Mouse (Mus musculus) hindbrain, embryonic 14.5 days (tissue): ENCODE results near the gene Mst1. TPM values are rescaled to one million over a fixed set of nuclear protein-coding genes. Genes with fewer than 3 reads are reported as not detected.

ENCODE experiments used
- ATAC-seq: fragments of 200-750 bp; cut with Nextera tagmentation; 2 replicates; pipeline ENCODE4 v1.8.0; 2017; ENCODE audit warnings: moderate number of reproducible peaks, mild to moderate bottlenecking, moderate TSS enrichment, moderate library complexity; ENCODE audit not compliant: low FRiP score
- DNase-seq: peaks from one replicate; pipeline ENCODE4 v3.0.0-alpha.2; 2015; ENCODE audit warnings: low spot score
- H3K27ac ChIP-seq: fragments of 300-500 bp; sonication (generic); 2 replicates; pipeline ENCODE4 v1.5.1; 2014; ENCODE audit warnings: mild to moderate bottlenecking, moderate library complexity
- H3K27me3 ChIP-seq: fragments of 300-500 bp; sonication (generic); 2 replicates; pipeline ENCODE4 v1.6.1; 2014; ENCODE audit warnings: mild to moderate bottlenecking, low read length, mixed read lengths; ENCODE audit not compliant: control insufficient read depth, insufficient read depth
- H3K36me3 ChIP-seq: fragments of 300-500 bp; sonication (generic); replicated peaks from 2 replicates; pipeline ENCODE4 v1.6.1; 2014; ENCODE audit not compliant: control insufficient read depth, insufficient read depth
- H3K4me1 ChIP-seq: fragments of 300-500 bp; sonication (generic); replicated peaks from 2 replicates; pipeline ENCODE4 v1.6.1; 2014; ENCODE audit warnings: antibody characterized with exemption, low read length, mixed read lengths; ENCODE audit not compliant: control insufficient read depth, insufficient read depth
- H3K4me2 ChIP-seq: fragments of 300-500 bp; sonication (generic); replicated peaks from 2 replicates; pipeline ENCODE4 v1.6.1; 2014; ENCODE audit warnings: mild to moderate bottlenecking, moderate library complexity
- H3K4me3 ChIP-seq: fragments of 300-500 bp; sonication (generic); replicated peaks from 2 replicates; pipeline ENCODE4 v1.5.1; 2014; ENCODE audit warnings: mild to moderate bottlenecking, low read length
- H3K9ac ChIP-seq: fragments of 300-500 bp; sonication (generic); 2 replicates; pipeline ENCODE4 v1.6.1; 2014
- H3K9me3 ChIP-seq: fragments of 300-500 bp; sonication (generic); 2 replicates; pipeline ENCODE4 v1.6.1; 2016; ENCODE audit warnings: low read length; ENCODE audit not compliant: control insufficient read depth
- WGBS: fragments of 180-500 bp; shearing (Covaris S2); extraction: QIAGEN DNeasy Blood & Tissue Kit; methylation state at CpG from one replicate; pipeline ENCODE4 v1.1.7; 2014; 5-methylcytosine and 5-hydroxymethylcytosine counted together
- polyA plus RNA-seq: library from polyadenylated mRNA; unstranded; fragments of >200 nt; fragmentation: Nextera tagmentation; extraction: Ambion mirVana; gene quantifications from 2 replicates; pipeline ENCODE4 v1.2.1, GENCODE M21; 2014

Gene Mst1
- polyA plus RNA-seq: not detected in 2 replicates

GRCm38 (mm10) chr9:108080168-108080567 lies at the start of gene Mst1:
Gene Mst1, plus strand, starts transcription at chr9:108080436.
- Histone ChIP-seq H3K4me2 (peak within 1 kb of the TSS; percentile 96), H3K36me3 (peaks cover 23% of the 10 kb centered on the region), H3K4me3 (peak within 1 kb of the TSS; percentile 84), H3K9me3 (no peaks in the 10 kb centered on the region), H3K27me3 (peaks cover 29% of the 10 kb centered on the region), H3K9ac (peak within 1 kb of the TSS; percentile 96), H3K27ac (no peak within 1 kb of the TSS), H3K4me1 (peaks cover 15% of the 10 kb centered on the region)
- WGBS: 80% methylated on average over 5 of the region's 5 CpGs
- no peak for ATAC-seq
- no peak for DNase-seq

- H3K27me3 ChIP-seq: no peaks in the 10 kb centered on the region
- peaks cover 62% of the 10 kb centered on the region for H3K36me3 ChIP-seq
- ATAC-seq: no peak
Observed at GRCm38 (mm10) chr9:108032126-108032525, 48.1 kb upstream of the Mst1 start.

GRCm38 (mm10) chr9:108035331-108036156 lies 44.7 kb upstream of the Mst1 start:
- Histone ChIP-seq H3K36me3 (peaks cover 65% of the 10 kb centered on the region), H3K4me2 (no peak overlapping the region), H3K27ac (no peak overlapping the region), H3K4me1 (no peaks in the 10 kb centered on the region), H3K9me3 (no peaks in the 10 kb centered on the region), H3K4me3 (no peak overlapping the region), H3K27me3 (no peaks in the 10 kb centered on the region), H3K9ac (no peak overlapping the region)
- no peak for DNase-seq
- 96% methylated on average over 2 of the region's 2 CpGs for WGBS
- no peak for ATAC-seq

More at GRCm38 (mm10) chr9:108032126-108032525, 48.1 kb upstream of the Mst1 start:
- H3K4me2 ChIP-seq: no peak overlapping the region
- no peak overlapping the region for H3K9ac ChIP-seq
- H3K4me1 ChIP-seq: no peaks in the 10 kb centered on the region
- no peak overlapping the region for H3K4me3 ChIP-seq
- H3K9me3 ChIP-seq: no peaks in the 10 kb centered on the region
- 95% methylated on average over 5 of the region's 5 CpGs for WGBS
- no peak overlapping the region for H3K27ac ChIP-seq
- no peak for DNase-seq

GRCm38 (mm10) chr9:108044751-108045492 lies 35.3 kb upstream of the Mst1 start:
- WGBS: 95% methylated on average over 8 of the region's 8 CpGs
- H3K36me3 ChIP-seq: peaks cover 64% of the 10 kb centered on the region

GRCm38 (mm10) chr9:108046582-108046981 lies 33.7 kb upstream of the Mst1 start:
- WGBS: 88% methylated on average over 4 of the region's 4 CpGs
- Histone ChIP-seq H3K9ac (no peak overlapping the region), H3K36me3 (peaks cover 60% of the 10 kb centered on the region), H3K27me3 (no peaks in the 10 kb centered on the region), H3K4me1 (peaks cover 8% of the 10 kb centered on the region), H3K27ac (no peak overlapping the region), H3K4me2 (no peak overlapping the region), H3K9me3 (no peaks in the 10 kb centered on the region), H3K4me3 (no peak overlapping the region)
- ATAC-seq: no peak
- no peak for DNase-seq

More at GRCm38 (mm10) chr9:108044751-108045492, 35.3 kb upstream of the Mst1 start:
- Histone ChIP-seq H3K4me2 (no peak overlapping the region), H3K9me3 (no peaks in the 10 kb centered on the region), H3K9ac (no peak overlapping the region), H3K27me3 (no peaks in the 10 kb centered on the region), H3K27ac (no peak overlapping the region), H3K4me1 (peaks cover 6% of the 10 kb centered on the region), H3K4me3 (no peak overlapping the region)
- DNase-seq (no peak), ATAC-seq (no peak)

- H3K4me1 ChIP-seq: peaks cover 8% of the 10 kb centered on the region
- peaks cover 52% of the 10 kb centered on the region for H3K36me3 ChIP-seq
- peak overlapping the region; percentile 58; the same call in 1 of the 2 replicates for H3K9ac ChIP-seq
Observed at GRCm38 (mm10) chr9:108047601-108048565, 32.4 kb upstream of the Mst1 start.

GRCm38 (mm10) chr9:108048566-108048955 lies 31.7 kb upstream of the Mst1 start:
- H3K27me3 ChIP-seq: no peaks in the 10 kb centered on the region
- H3K4me1 ChIP-seq: peaks cover 13% of the 10 kb centered on the region
- H3K4me3 ChIP-seq: peak overlapping the region; percentile 57
- DNase-seq (peak; percentile 28), ATAC-seq (peak; percentile 32; the same call in 1 of the 2 replicates)
- WGBS: 1% methylated on average over 19 of the region's 19 CpGs
- no peaks in the 10 kb centered on the region for H3K9me3 ChIP-seq
- peak overlapping the region; percentile 60 for H3K27ac ChIP-seq
- H3K4me2 ChIP-seq: peak overlapping the region; percentile 80
- peaks cover 48% of the 10 kb centered on the region for H3K36me3 ChIP-seq
- H3K9ac ChIP-seq: peak overlapping the region; percentile 58

More at GRCm38 (mm10) chr9:108047601-108048565, 32.4 kb upstream of the Mst1 start:
- peak overlapping the region; percentile 80 for H3K4me2 ChIP-seq
- no peaks in the 10 kb centered on the region for H3K27me3 ChIP-seq
- WGBS: 54% methylated on average over 17 of the region's 17 CpGs
- no peak for DNase-seq
- H3K9me3 ChIP-seq: no peaks in the 10 kb centered on the region
- H3K4me3 ChIP-seq: peak overlapping the region; percentile 57
- H3K27ac ChIP-seq: peak overlapping the region; percentile 60
- no peak for ATAC-seq

GRCm38 (mm10) chr9:108049016-108049455 lies 31.2 kb upstream of the Mst1 start, which contains the start of gene Gmppb:
Gene Gmppb, plus strand, starts transcription at chr9:108049242.
- no peaks in the 10 kb centered on the region for H3K27me3 ChIP-seq
- H3K4me2 ChIP-seq: peak within 1 kb of the TSS; percentile 80
- H3K9ac ChIP-seq: peak within 1 kb of the TSS; percentile 72
- peak; percentile 96 for ATAC-seq
- peaks cover 13% of the 10 kb centered on the region for H3K4me1 ChIP-seq
- H3K9me3 ChIP-seq: no peaks in the 10 kb centered on the region
- under 1% methylated on average over 39 of the region's 39 CpGs for WGBS
- H3K27ac ChIP-seq: peak within 1 kb of the TSS; percentile 68
- peaks cover 51% of the 10 kb centered on the region for H3K36me3 ChIP-seq
- peak within 1 kb of the TSS; percentile 57 for H3K4me3 ChIP-seq
- DNase-seq: peak; percentile 98
